Comparison of ENCODE assay signal across 12 mouse cellular contexts in genomic region chr14:74835010-74835409, GRCm38 (mm10).
DNase-seq lines count a peak whose midpoint lies in the region; ATAC-seq and TF ChIP-seq lines count a peak whose summit lies in the region.
"Had no signal": no experiment of that assay in that cellular context is flagged by ENCODE, and none has a peak within 500 bp of the region (broad histone marks: within the 10 kb centered on the region; RNA-seq: fewer than 3 reads in every experiment).

No protein-coding gene starts in this region.

- H3K9ac ChIP-seq in forebrain, embryonic 13.5 days = no peak overlapping the region
- no peak overlapping the region for H3K9ac ChIP-seq in forebrain, embryonic 14.5 days (ENCODE audit: low read length)
- H3K9ac ChIP-seq in lung, embryonic 14.5 days = no peak overlapping the region
- H3K9ac ChIP-seq: kidney, embryonic 15.5 days had no signal

- H3K36me3 ChIP-seq in forebrain, embryonic 13.5 days (ENCODE audit: poor library complexity, severe bottlenecking) = no peaks in the 10 kb centered on the region
- H3K36me3 ChIP-seq in forebrain, embryonic 14.5 days (ENCODE audit: control insufficient read depth, insufficient read depth, low read length) = no peaks in the 10 kb centered on the region
- no peaks in the 10 kb centered on the region; the same call in 1 of the 2 replicates for H3K36me3 ChIP-seq in lung, embryonic 14.5 days (ENCODE audit: insufficient read depth)

- no peak overlapping the region for H3K4me3 ChIP-seq in forebrain, embryonic 13.5 days
- H3K4me3 ChIP-seq in forebrain, embryonic 14.5 days (ENCODE audit: low read depth, low read length) = no peak overlapping the region
- H3K4me3 ChIP-seq in lung, embryonic 14.5 days (ENCODE audit: low read depth, low read length) = no peak overlapping the region
- H3K4me3 ChIP-seq: kidney, embryonic 15.5 days; megakaryocyte, embryonic 14.5 days had no signal

- no peaks in the 10 kb centered on the region for H3K27me3 ChIP-seq in forebrain, embryonic 13.5 days
- no peaks in the 10 kb centered on the region for H3K27me3 ChIP-seq in forebrain, embryonic 14.5 days (replicated peaks; ENCODE audit: control insufficient read depth, insufficient read depth, low read length)
- H3K27me3 ChIP-seq in lung, embryonic 14.5 days (ENCODE audit: insufficient read depth, low read length) = no peaks in the 10 kb centered on the region
- H3K27me3 ChIP-seq: kidney, embryonic 15.5 days; megakaryocyte, embryonic 14.5 days had no signal

- peak; percentile 41; the same call in 1 of the 2 replicates for ATAC-seq in forebrain, embryonic 13.5 days
- ATAC-seq in forebrain, embryonic 14.5 days = no peak; the same call in 1 of the 2 replicates
- peak; percentile 58; the same call in 1 of the 2 replicates for ATAC-seq in lung, embryonic 14.5 days (ENCODE audit: insufficient read depth)
- 0 out of 2 replicates have a peak, but pooled peaks have one; percentile 23 for ATAC-seq in megakaryocyte progenitor cell, adult 5-6 weeks (replicated peaks; ENCODE audit: poor library complexity)

- H3K27ac ChIP-seq in forebrain, embryonic 13.5 days = no peak overlapping the region
- no peak overlapping the region for H3K27ac ChIP-seq in forebrain, embryonic 14.5 days (ENCODE audit: low read depth, low read length)
- H3K27ac ChIP-seq in lung, embryonic 14.5 days (ENCODE audit: low read depth) = no peak overlapping the region
- H3K27ac ChIP-seq: kidney, embryonic 15.5 days had no signal

- DNase-seq in forebrain, embryonic 14.5 days (ENCODE audit: low spot score) = no peak
- DNase-seq in lung, embryonic 14.5 days = peak; percentile 16
- DNase-seq in lung, postnatal 14 days = no peak
- DNase-seq in R1 (ENCODE audit: low read depth, low spot score) = peak; percentile 61
- DNase-seq in left cerebral cortex, postnatal 4 days = no peak
- no peak for DNase-seq in cerebellum, postnatal 14 days
- DNase-seq: cerebellum, postnatal 36 days; spleen, adult 18-20 months had no signal

- no peak overlapping the region for H3K4me2 ChIP-seq in forebrain, embryonic 13.5 days
- no peak overlapping the region for H3K4me2 ChIP-seq in forebrain, embryonic 14.5 days (ENCODE audit: low read length)
- no peak overlapping the region for H3K4me2 ChIP-seq in lung, embryonic 14.5 days
- H3K4me2 ChIP-seq: kidney, embryonic 15.5 days had no signal

- H3K9me3 ChIP-seq in forebrain, embryonic 13.5 days (replicated peaks) = no peaks in the 10 kb centered on the region
- no peaks in the 10 kb centered on the region for H3K9me3 ChIP-seq in forebrain, embryonic 14.5 days (replicated peaks; ENCODE audit: control insufficient read depth, low read length)
- H3K9me3 ChIP-seq in lung, embryonic 14.5 days (ENCODE audit: low read depth, low read length) = no peaks in the 10 kb centered on the region
- H3K9me3 ChIP-seq: kidney, embryonic 15.5 days; megakaryocyte, embryonic 14.5 days had no signal

- H3K4me1 ChIP-seq in forebrain, embryonic 13.5 days = no peaks in the 10 kb centered on the region
- H3K4me1 ChIP-seq in forebrain, embryonic 14.5 days (ENCODE audit: control insufficient read depth, insufficient read depth, low read length) = no peaks in the 10 kb centered on the region
- H3K4me1 ChIP-seq in lung, embryonic 14.5 days (ENCODE audit: insufficient read depth) = peaks cover 4% of the 10 kb centered on the region; the same call in 1 of the 2 replicates

- no peak for TF ChIP-seq CTCF in lung, embryonic 14.5 days (IDR thresholded peaks at IDR 0.05; ENCODE audit: low read depth)

- WGBS in forebrain, embryonic 13.5 days = 56% methylated on average over 1 of the region's 1 CpGs
- 74% methylated on average over 1 of the region's 1 CpGs for WGBS in forebrain, embryonic 14.5 days
- 59% methylated on average over 1 of the region's 1 CpGs for WGBS in lung, embryonic 14.5 days

- intact Hi-C loops in left cerebral cortex, postnatal 4 days (cut with DNase I) = no loop called here

Comparison
In these comparisons a context has a peak if more than half of its experiments do, and no peak if none do; other contexts are left out.
1. DNase-seq: peak in lung, embryonic 14.5 days (single experiment) and R1 (single experiment); none in forebrain, embryonic 14.5 days (single experiment), lung, postnatal 14 days (single experiment), left cerebral cortex, postnatal 4 days (single experiment) and cerebellum, postnatal 14 days (0 of 2).